Mouse (Mus musculus) heart, postnatal 0 days (tissue): ENCODE data around the gene Mgp.

ENCODE experiments used
- CTCF ChIP-seq: IDR thresholded peaks from 2 replicates; pipeline ENCODE4 v1.5.1; 2016; ENCODE audit warnings: antibody characterized with exemption, control low read depth, low read depth
- EP300 ChIP-seq: IDR thresholded peaks from 2 replicates; pipeline ENCODE4 v1.6.1; 2016; ENCODE audit warnings: antibody characterized with exemption, low read depth

- TF ChIP-seq CTCF (no peak), EP300 (no peak)
These were observed 46.9 kb downstream of the Mgp start for GRCm38 (mm10) chr6:136828681-136829080.
